Mouse (Mus musculus): ENCODE results near the gene Boc. TPM values are rescaled to one million over a fixed set of nuclear protein-coding genes. Genes with fewer than 3 reads are reported as not detected.
A peak's percentile ranks its signal among the peaks of the same experiment; 100 is the strongest.

Boc gene
- total and polyA plus RNA-seq, 3 experiments: 3.5 to 5.6 (median 4.2) TPM

DNA sequence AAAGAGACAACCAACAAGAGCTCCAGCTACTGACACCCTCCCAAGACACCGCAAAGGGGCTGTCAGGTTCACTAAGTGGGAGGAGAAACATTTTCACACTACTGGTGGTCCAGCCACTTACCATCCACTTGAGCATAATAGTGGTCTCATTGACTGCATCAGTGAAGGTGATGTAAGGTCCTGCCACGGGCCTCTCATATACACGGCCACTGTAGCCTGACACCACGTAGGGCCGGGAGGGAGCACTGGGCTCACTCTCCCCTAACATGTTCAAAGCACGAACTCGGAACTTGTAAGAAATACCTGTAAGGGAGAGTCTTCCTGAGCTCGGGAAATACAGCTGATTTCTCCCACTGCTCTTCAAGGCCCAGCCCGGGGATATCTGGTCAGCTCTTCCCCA is 67.6 kb downstream of the Boc start:
- H3K4me3 ChIP-seq: no peak overlapping the region
- H3K79me2 ChIP-seq (replicated peaks; ENCODE audit: control insufficient read depth, insufficient read depth, low read length): no peaks in the 10 kb centered on the region
- H3K9ac ChIP-seq (ENCODE audit: low read depth, low read length): no peak overlapping the region
- no peaks in the 10 kb centered on the region for H3K4me1 ChIP-seq (ENCODE audit: control insufficient read depth, insufficient read depth, low read length)
- intact Hi-C loops (cut with DNase I): no loop called here
- H3K27ac ChIP-seq: no peak overlapping the region
- 84% methylated on average over 9 of the region's 9 CpGs for whole genome bisulfite sequencing
- DNase-seq: no peak
- H3K27me3 ChIP-seq (ENCODE audit: control insufficient read depth, insufficient read depth, low read length): no peaks in the 10 kb centered on the region
- TF ChIP-seq POLR2A (IDR thresholded peaks at IDR 0.05; ENCODE audit: insufficient read depth, low read depth, low read length) (no peak), EP300 (IDR thresholded peaks at IDR 0.05; ENCODE audit: insufficient read depth, low read depth, low read length) (no peak), CTCF (IDR thresholded peaks at IDR 0.05) (no peak)
- H3K36me3 ChIP-seq (ENCODE audit: control insufficient read depth, insufficient read depth, low read length): no peaks in the 10 kb centered on the region

DNA sequence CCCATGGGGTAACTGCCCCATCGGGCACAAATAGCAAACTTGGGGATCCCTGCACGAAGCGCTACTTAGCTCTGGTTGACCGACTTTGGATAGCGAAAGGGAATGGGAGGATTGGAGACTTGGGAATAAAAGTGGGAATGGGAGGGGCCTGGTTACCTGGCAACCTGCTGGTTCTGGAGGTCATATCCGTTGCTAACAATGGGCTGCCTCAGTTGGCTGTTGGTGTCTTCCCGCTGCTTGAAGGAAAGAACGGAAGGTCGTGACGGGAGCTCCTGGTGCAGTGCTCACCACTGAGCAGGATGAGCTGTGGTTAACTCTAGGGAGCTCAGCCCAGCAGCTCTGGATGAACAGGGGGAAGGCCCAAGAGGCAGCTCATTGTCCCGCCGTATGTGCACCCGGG is 71.5 kb downstream of the Boc start:
- TF ChIP-seq POLR2A (IDR thresholded peaks at IDR 0.05; ENCODE audit: insufficient read depth, low read depth, low read length) (no peak), CTCF (IDR thresholded peaks at IDR 0.05) (no peak), EP300 (IDR thresholded peaks at IDR 0.05; ENCODE audit: insufficient read depth, low read depth, low read length) (no peak)
- H3K79me2 ChIP-seq (replicated peaks; ENCODE audit: control insufficient read depth, insufficient read depth, low read length): no peaks in the 10 kb centered on the region
- H3K4me3 ChIP-seq: no peak overlapping the region
- H3K4me1 ChIP-seq (ENCODE audit: control insufficient read depth, insufficient read depth, low read length): no peaks in the 10 kb centered on the region
- no peak overlapping the region for H3K27ac ChIP-seq
- intact Hi-C loops (cut with DNase I): loop anchor here (10.0 kb wide), 1 partner anchor 228 kb away; no protein-coding TSS in a partner anchor
- H3K36me3 ChIP-seq (ENCODE audit: control insufficient read depth, insufficient read depth, low read length): no peaks in the 10 kb centered on the region
- WGBS: 90% methylated on average over 13 of the region's 13 CpGs
- no peak for DNase-seq
- H3K27me3 ChIP-seq (ENCODE audit: control insufficient read depth, insufficient read depth, low read length): no peaks in the 10 kb centered on the region
- H3K9ac ChIP-seq (ENCODE audit: low read depth, low read length): no peak overlapping the region

DNA sequence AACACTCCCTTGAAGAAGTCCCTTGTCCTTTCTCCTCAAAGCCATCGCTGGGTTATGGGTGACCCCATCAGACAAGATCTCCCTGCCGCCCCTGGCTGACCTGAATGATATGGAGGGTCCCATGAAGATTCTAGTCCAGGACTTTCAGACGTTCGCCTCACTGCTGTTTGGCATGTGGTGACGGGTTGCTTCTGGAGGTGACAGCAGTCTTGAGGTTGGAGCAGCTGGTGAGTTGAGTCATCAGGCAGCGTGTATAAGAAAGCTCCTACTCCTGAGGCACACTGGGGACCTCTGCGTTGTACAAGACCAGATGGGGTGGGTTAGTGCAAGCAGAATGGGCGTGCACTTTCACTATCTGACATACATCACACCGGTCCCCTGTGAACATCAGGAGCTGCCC is 72.1 kb downstream of the Boc start:
- Histone ChIP-seq H3K4me1 (ENCODE audit: control insufficient read depth, insufficient read depth, low read length) (no peaks in the 10 kb centered on the region), H3K9ac (ENCODE audit: low read depth, low read length) (no peak overlapping the region), H3K36me3 (ENCODE audit: control insufficient read depth, insufficient read depth, low read length) (no peaks in the 10 kb centered on the region), H3K4me3 (no peak overlapping the region), H3K79me2 (replicated peaks; ENCODE audit: control insufficient read depth, insufficient read depth, low read length) (no peaks in the 10 kb centered on the region), H3K27me3 (ENCODE audit: control insufficient read depth, insufficient read depth, low read length) (no peaks in the 10 kb centered on the region), H3K27ac (no peak overlapping the region)
- TF ChIP-seq EP300 (IDR thresholded peaks at IDR 0.05; ENCODE audit: insufficient read depth, low read depth, low read length) (no peak), POLR2A (IDR thresholded peaks at IDR 0.05; ENCODE audit: insufficient read depth, low read depth, low read length) (no peak), CTCF (IDR thresholded peaks at IDR 0.05) (no peak)
- WGBS: 88% methylated on average over 9 of the region's 9 CpGs
- intact Hi-C loops (cut with DNase I): loop anchor here (10.0 kb wide), 1 partner anchor 228 kb away; no protein-coding TSS in a partner anchor
- DNase-seq: no peak

DNA sequence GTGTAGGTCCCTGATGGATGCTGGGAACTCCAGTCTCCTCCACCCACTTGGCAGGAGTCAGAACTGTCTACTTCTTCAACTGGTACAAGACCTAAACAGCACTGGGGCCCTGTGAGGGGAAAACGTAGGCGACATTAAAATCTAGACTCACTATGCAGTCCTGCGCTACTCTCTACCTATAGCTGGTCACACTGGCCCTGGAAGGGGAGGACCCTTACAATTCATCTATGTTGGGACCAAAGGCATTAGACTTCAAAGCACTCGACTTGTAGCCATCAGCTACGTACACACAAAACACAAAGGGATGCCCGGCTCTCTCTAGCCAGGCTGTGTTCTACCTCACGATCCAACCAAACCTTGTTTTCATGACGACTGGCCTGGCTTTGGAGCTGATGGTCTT is 73.0 kb downstream of the Boc start:
- Histone ChIP-seq H3K4me3 (no peak overlapping the region), H3K4me1 (ENCODE audit: control insufficient read depth, insufficient read depth, low read length) (no peaks in the 10 kb centered on the region), H3K27ac (no peak overlapping the region), H3K9ac (ENCODE audit: low read depth, low read length) (no peak overlapping the region), H3K27me3 (ENCODE audit: control insufficient read depth, insufficient read depth, low read length) (no peaks in the 10 kb centered on the region), H3K79me2 (replicated peaks; ENCODE audit: control insufficient read depth, insufficient read depth, low read length) (no peaks in the 10 kb centered on the region), H3K36me3 (ENCODE audit: control insufficient read depth, insufficient read depth, low read length) (no peaks in the 10 kb centered on the region)
- WGBS: 88% methylated on average over 8 of the region's 8 CpGs
- intact Hi-C loops (cut with DNase I): loop anchor here (10.0 kb wide), 1 partner anchor 229 kb away; no protein-coding TSS in a partner anchor
- no peak for DNase-seq
- TF ChIP-seq POLR2A (IDR thresholded peaks at IDR 0.05; ENCODE audit: insufficient read depth, low read depth, low read length): no peak
- no peak for TF ChIP-seq EP300 (IDR thresholded peaks at IDR 0.05; ENCODE audit: insufficient read depth, low read depth, low read length)
- TF ChIP-seq CTCF (IDR thresholded peaks at IDR 0.05): no peak

DNA sequence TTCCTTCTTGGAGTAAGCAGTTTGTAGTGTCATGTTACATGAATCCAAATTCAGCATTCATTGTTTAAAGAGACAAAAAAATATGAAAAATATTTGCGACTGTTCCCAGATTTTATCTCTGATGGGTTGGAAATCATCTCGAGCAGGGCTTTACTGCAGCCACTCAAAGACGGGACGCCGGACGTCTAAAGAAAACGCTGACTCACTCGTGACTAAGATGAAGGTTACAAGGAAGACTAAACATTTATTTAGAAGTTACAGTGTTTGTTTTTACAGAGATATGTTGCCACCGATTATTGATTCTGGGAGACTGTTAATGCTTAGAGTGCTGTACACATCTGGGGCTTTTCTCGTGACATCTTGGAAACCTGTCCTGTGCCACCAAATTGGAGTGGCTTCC is 73.9 kb downstream of the Boc start:
- TF ChIP-seq POLR2A (IDR thresholded peaks at IDR 0.05; ENCODE audit: insufficient read depth, low read depth, low read length): no peak
- TF ChIP-seq EP300 (IDR thresholded peaks at IDR 0.05; ENCODE audit: insufficient read depth, low read depth, low read length): no peak
- no peak for TF ChIP-seq CTCF (IDR thresholded peaks at IDR 0.05)
- no peaks in the 10 kb centered on the region for H3K36me3 ChIP-seq (ENCODE audit: control insufficient read depth, insufficient read depth, low read length)
- no peak for DNase-seq
- no peaks in the 10 kb centered on the region for H3K79me2 ChIP-seq (replicated peaks; ENCODE audit: control insufficient read depth, insufficient read depth, low read length)
- no peaks in the 10 kb centered on the region for H3K27me3 ChIP-seq (ENCODE audit: control insufficient read depth, insufficient read depth, low read length)
- no peak overlapping the region for H3K9ac ChIP-seq (ENCODE audit: low read depth, low read length)
- H3K4me1 ChIP-seq (ENCODE audit: control insufficient read depth, insufficient read depth, low read length): no peaks in the 10 kb centered on the region
- H3K27ac ChIP-seq: no peak overlapping the region
- 77% methylated on average over 10 of the region's 10 CpGs for WGBS
- intact Hi-C loops (cut with DNase I): loop anchor here (1.0 to 10.0 kb wide), 3 partner anchors 159 to 607 kb away; partner anchors contain the start of gene Ccdc80
- H3K4me3 ChIP-seq: no peak overlapping the region

DNA sequence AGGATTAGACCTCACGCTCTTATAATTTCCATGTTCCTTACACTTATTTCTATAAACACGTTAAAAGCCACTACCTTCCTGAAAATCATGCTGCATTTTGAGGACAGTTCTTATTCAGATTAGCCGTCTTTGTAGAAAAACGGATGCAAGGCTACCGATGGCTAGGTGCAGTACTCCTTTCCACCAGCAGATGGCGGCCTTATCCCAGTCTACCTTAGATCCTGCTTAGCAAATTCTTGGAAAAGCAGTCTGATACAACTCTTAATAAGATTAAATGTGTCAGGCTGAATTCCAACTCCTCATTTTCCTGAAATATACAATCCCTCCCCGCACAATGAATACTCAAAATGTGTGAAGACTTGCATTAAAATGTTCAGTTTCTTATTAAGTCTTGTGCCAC is 74.6 kb downstream of the Boc start:
- peak; percentile 58 to 87 for DNase-seq
- Histone ChIP-seq H3K36me3 (ENCODE audit: control insufficient read depth, insufficient read depth, low read length) (no peaks in the 10 kb centered on the region), H3K4me1 (ENCODE audit: control insufficient read depth, insufficient read depth, low read length) (no peaks in the 10 kb centered on the region), H3K4me3 (no peak overlapping the region), H3K79me2 (replicated peaks; ENCODE audit: control insufficient read depth, insufficient read depth, low read length) (no peaks in the 10 kb centered on the region), H3K27ac (no peak overlapping the region), H3K9ac (ENCODE audit: low read depth, low read length) (no peak overlapping the region), H3K27me3 (ENCODE audit: control insufficient read depth, insufficient read depth, low read length) (no peaks in the 10 kb centered on the region)
- TF ChIP-seq CTCF (IDR thresholded peaks at IDR 0.05): no peak
- peak; percentile 91 for TF ChIP-seq EP300 (IDR thresholded peaks at IDR 0.05; ENCODE audit: insufficient read depth, low read depth, low read length)
- WGBS: 5% methylated on average over 7 of the region's 7 CpGs
- intact Hi-C loops (cut with DNase I): loop anchor here (1.0 to 10.0 kb wide), 3 partner anchors 160 to 608 kb away; partner anchors contain the start of gene Ccdc80

All from heart, adult 2 months (tissue).